Mouse (Mus musculus) erythroblast, embryonic 14.5 days (primary cell): ENCODE measurements at regions not wholly inside any gene's neighbourhood (a gene's known extent, or its start where the extent isn't known, plus 50 kb on each side); places are given as distances from the start of the nearest gene placed in this dataset.

Experiments used
- GATA1 ChIP-seq: IDR thresholded peaks from 2 replicates; pipeline ENCODE4 v1.6.1; 2012; ENCODE audit warnings: low read length, inconsistent platforms, mixed read lengths
- TAL1 ChIP-seq: IDR thresholded peaks from 3 replicates; pipeline ENCODE4 v1.6.1; 2012; ENCODE audit warnings: low read length, inconsistent platforms, mixed read lengths

DNA sequence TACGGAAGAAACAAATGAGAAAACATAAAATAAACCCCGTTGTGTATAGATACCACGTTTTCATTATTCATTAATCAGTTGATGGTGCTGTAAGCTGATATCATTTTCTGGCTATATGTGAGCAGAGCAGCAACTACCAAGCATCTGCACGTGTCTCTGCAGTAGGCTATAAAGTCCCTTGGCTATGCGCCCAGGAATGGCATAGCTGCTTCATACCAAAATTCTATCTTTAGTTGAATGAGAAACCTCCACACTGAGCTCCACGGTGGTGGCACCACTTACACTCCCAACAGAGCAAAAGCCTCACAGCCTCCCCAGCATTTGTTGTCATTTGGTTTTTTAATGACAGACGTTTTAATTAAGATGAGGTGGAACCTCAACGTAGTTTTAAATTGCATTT is 944.4 kb downstream of the Ttll7 start:
- TF ChIP-seq GATA1, result no peak
- no peak for TF ChIP-seq TAL1
